ENCODE assay signal across 8 mouse cellular contexts in genomic region chr7:28961927-28962670, GRCm38 (mm10). TPM values are rescaled to one million over a fixed set of nuclear protein-coding genes. Genes with fewer than 3 reads are reported as not detected.
DNase-seq lines count a peak whose midpoint lies in the region; ATAC-seq and TF ChIP-seq lines count a peak whose summit lies in the region.

TSS of gene Actn4 (minus strand) at chr7:28962340.

- H3K4me1 ChIP-seq in hindbrain, embryonic 14.5 days (replicated peaks; ENCODE audit: control insufficient read depth, insufficient read depth, low read length) = peaks cover 34% of the 10 kb centered on the region

- no peak for TF ChIP-seq CTCF in Patski (IDR thresholded peaks at IDR 0.05)

- H3K4me3 ChIP-seq in hindbrain, embryonic 14.5 days (replicated peaks; ENCODE audit: low read length) = peak within 1 kb of the TSS; percentile 97

- H3K9me3 ChIP-seq in hindbrain, embryonic 14.5 days (ENCODE audit: control insufficient read depth, low read length) = no peaks in the 10 kb centered on the region

- WGBS in hindbrain, embryonic 14.5 days = under 1% methylated on average over 70 of the region's 76 CpGs

- peak; percentile 85 for DNase-seq in Patski (ENCODE audit: low read depth, low spot score)
- DNase-seq in cerebellum, postnatal 14 days = peak; percentile 99
- peak; percentile 94 to 98 for DNase-seq in frontal cortex, postnatal 25 days (ENCODE audit: low spot score in 2 of 2)
- DNase-seq in hindbrain, embryonic 14.5 days (ENCODE audit: low spot score) = peak; percentile 99
- peak; percentile 98 to 99 for DNase-seq in layer of hippocampus, postnatal 36 days
- peak; percentile 99 for DNase-seq in lung, postnatal 36 days
- DNase-seq in retina, postnatal 1 day = peak; percentile 99
- DNase-seq in urinary bladder, adult 18-20 months (ENCODE audit: low spot score in 2 of 2) = peak; percentile 97 to 99

- CTCF ChIA-PET in Patski (lab: Charles Lee) = interaction anchor here (0.9 to 1.4 kb wide), 2 partner anchors 10 to 41 kb away, joined by 3 to 4 read pairs; no protein-coding TSS in a partner anchor

- H3K36me3 ChIP-seq in hindbrain, embryonic 14.5 days (replicated peaks; ENCODE audit: control insufficient read depth, insufficient read depth) = no peaks in the 10 kb centered on the region

- peak within 1 kb of the TSS; percentile 98 for H3K9ac ChIP-seq in hindbrain, embryonic 14.5 days

- H3K4me2 ChIP-seq in hindbrain, embryonic 14.5 days (replicated peaks) = peak within 1 kb of the TSS; percentile 89

- in situ Hi-C loops in Patski (cut with MboI; ENCODE audit: low pct_unique_long_range_greater_than_20kb) = loop anchor here (10.0 kb wide), 1 partner anchor 47 kb away; no protein-coding TSS in a partner anchor

- H3K27me3 ChIP-seq in Patski = no peaks in the 10 kb centered on the region
- no peaks in the 10 kb centered on the region for H3K27me3 ChIP-seq in hindbrain, embryonic 14.5 days (ENCODE audit: control insufficient read depth, insufficient read depth, low read length)

- POLR2A ChIA-PET in Patski (lab: Charles Lee) = interaction anchor here (0.7 to 1.0 kb wide), 3 partner anchors 8 to 66 kb away, joined by 3 to 4 read pairs (median 3); no protein-coding TSS in a partner anchor

- peak within 1 kb of the TSS; percentile 93 for H3K27ac ChIP-seq in hindbrain, embryonic 14.5 days

- ATAC-seq in Patski = peak; percentile 63
- peak; percentile 91 for ATAC-seq in hindbrain, embryonic 14.5 days (ENCODE audit: low FRiP score)

RNA-seq across cellular contexts. Expression of gene Actn4, which starts in this region (rescaled TPM):
- 485 TPM for polyA plus RNA-seq in Patski (2021)
- 133 and 147 TPM in 2 replicates for polyA plus RNA-seq in hindbrain, embryonic 14.5 days (2014; fragmentation: Nextera tagmentation; extraction: Ambion mirVana)
- 100 to 1,000 TPM; 121 to 130 TPM for total RNA-seq in layer of hippocampus, postnatal 36 days (2021)

Comparison
In these comparisons a context has a peak if more than half of its experiments do, and no peak if none do; other contexts are left out.
1. Peak in every context shown above with its lines: DNase-seq, ATAC-seq, H3K4me3 ChIP-seq and H3K27ac ChIP-seq.